Mouse (Mus musculus) MEL (cell line): ENCODE measurements at regions not wholly inside any gene's neighbourhood (a gene's known extent, or its start where the extent isn't known, plus 50 kb on each side); places are given as distances from the start of the nearest gene placed in this dataset.

ENCODE experiments used
- DNase-seq: peaks from one replicate; pipeline ENCODE4 v3.0.0; 2011; ENCODE audit warnings: low read depth, low spot score
- H3K27ac ChIP-seq: 2 replicates; pipeline ENCODE4 v1.5.1; 2012; ENCODE audit warnings: low read depth, mild to moderate bottlenecking, control low read depth, low read length, moderate library complexity; ENCODE audit not compliant: control insufficient read depth
- H3K27me3 ChIP-seq, 2 experiments: fragments of 150-350 bp in 1 of 2; sonication (generic) in 1 of 2; 2 replicates each; pipeline ENCODE4 v1.6.1; 2012; ENCODE audit warnings: low read length in 2 of 2, mild to moderate bottlenecking in 2 of 2, improper control_type of control experiment in 1 of 2, moderate library complexity in 1 of 2; ENCODE audit not compliant: insufficient read depth in 2 of 2, control insufficient read depth in 1 of 2
- H3K36me3 ChIP-seq, 2 experiments: 2 replicates each; pipeline ENCODE4 v1.6.1; 2012 to 2014; ENCODE audit warnings: low read length in 2 of 2, improper control_type of control experiment in 1 of 2, inconsistent platforms in 1 of 2, mild to moderate bottlenecking in 1 of 2; ENCODE audit not compliant: insufficient read depth in 2 of 2, control insufficient read depth in 1 of 2
- H3K4me1 ChIP-seq, 2 experiments: fragments of 150-350 bp in 1 of 2; sonication (generic) in 1 of 2; 2 replicates each; pipeline ENCODE4 v1.6.1; 2012; ENCODE audit warnings: low read length in 2 of 2, improper control_type of control experiment in 1 of 2, mild to moderate bottlenecking in 1 of 2; ENCODE audit not compliant: insufficient read depth in 2 of 2, control insufficient read depth in 1 of 2
- H3K4me3 ChIP-seq, 2 experiments: fragments of 150-350 bp in 1 of 2; sonication (generic) in 1 of 2; 2 replicates each; pipeline ENCODE4 v1.5.1; 2012; ENCODE audit warnings: low read depth in 2 of 2, low read length in 2 of 2, mild to moderate bottlenecking in 2 of 2, moderate library complexity in 2 of 2, control low read depth in 1 of 2, improper control_type of control experiment in 1 of 2; ENCODE audit not compliant: control insufficient read depth in 1 of 2, insufficient read depth in 1 of 2
- H3K79me2 ChIP-seq: 2 replicates; pipeline ENCODE4 v1.6.1; 2012; ENCODE audit warnings: mild to moderate bottlenecking, low read length, moderate library complexity; ENCODE audit not compliant: control insufficient read depth, poor library complexity, insufficient read depth
- H3K9ac ChIP-seq: 2 replicates; pipeline ENCODE4 v1.6.1; 2012; ENCODE audit warnings: low read depth, mild to moderate bottlenecking, control low read depth, low read length, moderate library complexity; ENCODE audit not compliant: control insufficient read depth, poor library complexity, severe bottlenecking
- H3K9me3 ChIP-seq: fragments of 150-350 bp; sonication (generic); replicated peaks from 2 replicates; pipeline ENCODE4 v1.6.1; 2012; ENCODE audit warnings: mild to moderate bottlenecking, low read length, improper control_type of control experiment, moderate library complexity; ENCODE audit not compliant: insufficient read depth
- CHD2 ChIP-seq: IDR thresholded peaks from 2 replicates; pipeline ENCODE4 v1.6.1; 2011; ENCODE audit warnings: low read length, improper control_type of control experiment
- E2F4 ChIP-seq: IDR thresholded peaks from 2 replicates; pipeline ENCODE4 v1.6.1; 2011; ENCODE audit warnings: low read depth, low read length, improper control_type of control experiment, borderline replicate concordance
- ELF1 ChIP-seq: IDR thresholded peaks from 2 replicates; pipeline ENCODE4 v1.6.1; 2014; ENCODE audit warnings: low read depth, mild to moderate bottlenecking, inconsistent platforms, low read length, improper control_type of control experiment, moderate library complexity
- EP300 ChIP-seq, 2 experiments: IDR thresholded peaks; 2 replicates each; pipeline ENCODE4 v1.6.1; 2011; ENCODE audit warnings: improper control_type of control experiment in 2 of 2, low read length in 2 of 2, low read depth in 1 of 2, mild to moderate bottlenecking in 1 of 2
- GABPA ChIP-seq: IDR thresholded peaks from 2 replicates; pipeline ENCODE4 v1.6.1; 2012; ENCODE audit warnings: low read depth, mild to moderate bottlenecking, inconsistent platforms, low read length, improper control_type of control experiment, moderate library complexity
- HCFC1 ChIP-seq: IDR thresholded peaks from 2 replicates; pipeline ENCODE4 v1.6.1; 2012; ENCODE audit warnings: low read depth, mild to moderate bottlenecking, inconsistent platforms, low read length, improper control_type of control experiment, moderate library complexity
- JUND ChIP-seq: IDR thresholded peaks from 2 replicates; pipeline ENCODE4 v1.6.1; 2011; ENCODE audit warnings: low read depth, mild to moderate bottlenecking, improper control_type of control experiment, low read length
- MAX ChIP-seq: IDR thresholded peaks from 2 replicates; pipeline ENCODE4 v1.6.1; 2011; ENCODE audit warnings: low read length, improper control_type of control experiment
- MXI1 ChIP-seq: IDR thresholded peaks from 2 replicates; pipeline ENCODE4 v1.6.1; 2011; ENCODE audit warnings: mild to moderate bottlenecking, low read depth, low read length, improper control_type of control experiment
- MYB ChIP-seq: IDR thresholded peaks from 2 replicates; pipeline ENCODE4 v1.6.1; 2011; ENCODE audit warnings: mild to moderate bottlenecking, low read depth, low read length, improper control_type of control experiment
- POLR2A ChIP-seq, 2 experiments: IDR thresholded peaks; 2 replicates each; pipeline ENCODE4 v1.6.1; 2011 to 2012; ENCODE audit warnings: low read length in 2 of 2, mild to moderate bottlenecking in 2 of 2, control low read depth in 1 of 2, improper control_type of control experiment in 1 of 2, low read depth in 1 of 2, moderate library complexity in 1 of 2; ENCODE audit not compliant: control insufficient read depth in 1 of 2, insufficient read depth in 1 of 2, poor library complexity in 1 of 2
- RAD21 ChIP-seq: IDR thresholded peaks from 2 replicates; pipeline ENCODE4 v1.6.1; 2011; ENCODE audit warnings: mild to moderate bottlenecking, low read depth, low read length, improper control_type of control experiment
- RCOR1 ChIP-seq: IDR thresholded peaks from 2 replicates; pipeline ENCODE4 v1.6.1; 2012; ENCODE audit warnings: low read depth, mild to moderate bottlenecking, inconsistent platforms, low read length, improper control_type of control experiment
- SIN3A ChIP-seq: IDR thresholded peaks from 2 replicates; pipeline ENCODE4 v1.6.1; 2012; ENCODE audit warnings: low read length, improper control_type of control experiment, inconsistent platforms
- SMC3 ChIP-seq: IDR thresholded peaks from 2 replicates; pipeline ENCODE4 v1.6.1; 2011; ENCODE audit warnings: low read depth, low read length, improper control_type of control experiment
- TAL1 ChIP-seq: IDR thresholded peaks from 2 replicates; pipeline ENCODE4 v1.6.1; 2012; ENCODE audit warnings: mild to moderate bottlenecking, inconsistent platforms, low read length, moderate library complexity, mixed read lengths
- UBTF ChIP-seq: IDR thresholded peaks from 2 replicates; pipeline ENCODE4 v1.6.1; 2012; ENCODE audit warnings: low read depth, mild to moderate bottlenecking, inconsistent platforms, low read length, improper control_type of control experiment, moderate library complexity, borderline replicate concordance; ENCODE audit not compliant: insufficient read depth
- USF2 ChIP-seq, 2 experiments: IDR thresholded peaks; 2 replicates each; pipeline ENCODE4 v1.6.1; 2011 to 2012; ENCODE audit warnings: improper control_type of control experiment in 2 of 2, low read length in 2 of 2, borderline replicate concordance in 1 of 2, inconsistent platforms in 1 of 2, low read depth in 1 of 2, mild to moderate bottlenecking in 1 of 2; ENCODE audit not compliant: insufficient read depth in 1 of 2

GRCm38 (mm10) chr13:44316747-44317446 is 412.4 kb upstream of the Jarid2 start:
- no peaks in the 10 kb centered on the region for H3K27me3 ChIP-seq
- H3K36me3 ChIP-seq, result no peaks in the 10 kb centered on the region
- H3K4me1 ChIP-seq, result no peaks in the 10 kb centered on the region
- H3K27ac ChIP-seq, result no peak overlapping the region
- no peak for TF ChIP-seq SIN3A
- no peak for TF ChIP-seq MXI1
- no peak for TF ChIP-seq TAL1
- TF ChIP-seq E2F4, result no peak
- no peak for TF ChIP-seq CHD2
- TF ChIP-seq MAX, result no peak
- no peak for TF ChIP-seq RAD21
- TF ChIP-seq MYB, result no peak
- TF ChIP-seq ELF1, result no peak
- no peak for TF ChIP-seq GABPA
- no peak for TF ChIP-seq EP300 (IDR thresholded peaks at IDR 0.05; ENCODE audit: low read depth in 1 of 2, low read length in 2 of 2)
- no peak for TF ChIP-seq POLR2A (IDR thresholded peaks at IDR 0.05; ENCODE audit: control insufficient read depth in 1 of 2, insufficient read depth in 1 of 2, low read depth in 1 of 2, low read length in 2 of 2, poor library complexity in 1 of 2)
- TF ChIP-seq JUND, result no peak
- no peak for TF ChIP-seq UBTF
- no peak for DNase-seq
- H3K9me3 ChIP-seq, result no peaks in the 10 kb centered on the region
- H3K79me2 ChIP-seq, result no peaks in the 10 kb centered on the region
- H3K4me3 ChIP-seq, result no peak overlapping the region
- no peak overlapping the region for H3K9ac ChIP-seq

- DNase-seq, result no peak
- Histone ChIP-seq H3K79me2 (no peaks in the 10 kb centered on the region), H3K4me3 (no peak overlapping the region), H3K27ac (no peak overlapping the region), H3K9ac (no peak overlapping the region), H3K4me1 (no peaks in the 10 kb centered on the region), H3K9me3 (no peaks in the 10 kb centered on the region), H3K36me3 (no peaks in the 10 kb centered on the region), H3K27me3 (no peaks in the 10 kb centered on the region)
- TF ChIP-seq RCOR1, result no peak
- TF ChIP-seq USF2 (IDR thresholded peaks at IDR 0.05; ENCODE audit: borderline replicate concordance in 1 of 2, insufficient read depth in 1 of 2, low read depth in 1 of 2, low read length in 2 of 2), result no peak
- TF ChIP-seq HCFC1, result no peak
- no peak for TF ChIP-seq SMC3
Measured at GRCm38 (mm10) chr13:44317596-44317995, 411.7 kb upstream of the Jarid2 start.
